Mouse (Mus musculus): Measurements from ENCODE around the gene Wbp11.

- TF ChIP-seq POLR2A (IDR thresholded peaks at IDR 0.05; ENCODE audit: borderline replicate concordance, insufficient read depth, low read length) (no peak), CTCF (IDR thresholded peaks at IDR 0.05; ENCODE audit: borderline replicate concordance, insufficient read depth, low read depth, low read length) (no peak)
These were observed 38.1 kb upstream of the Wbp11 start for GRCm38 (mm10) chr6:136866150-136866549.
